Mouse (Mus musculus) gastrocnemius, adult 18-20 months (tissue): ENCODE measurements at regions not wholly inside any gene's neighbourhood (a gene's known extent, or its start where the extent isn't known, plus 50 kb on each side); places are given as distances from the start of the nearest gene placed in this dataset.

Experiments used
- DNase-seq: peaks from one replicate; pipeline ENCODE4 v3.0.0; 2021; ENCODE audit warnings: low spot score

DNA sequence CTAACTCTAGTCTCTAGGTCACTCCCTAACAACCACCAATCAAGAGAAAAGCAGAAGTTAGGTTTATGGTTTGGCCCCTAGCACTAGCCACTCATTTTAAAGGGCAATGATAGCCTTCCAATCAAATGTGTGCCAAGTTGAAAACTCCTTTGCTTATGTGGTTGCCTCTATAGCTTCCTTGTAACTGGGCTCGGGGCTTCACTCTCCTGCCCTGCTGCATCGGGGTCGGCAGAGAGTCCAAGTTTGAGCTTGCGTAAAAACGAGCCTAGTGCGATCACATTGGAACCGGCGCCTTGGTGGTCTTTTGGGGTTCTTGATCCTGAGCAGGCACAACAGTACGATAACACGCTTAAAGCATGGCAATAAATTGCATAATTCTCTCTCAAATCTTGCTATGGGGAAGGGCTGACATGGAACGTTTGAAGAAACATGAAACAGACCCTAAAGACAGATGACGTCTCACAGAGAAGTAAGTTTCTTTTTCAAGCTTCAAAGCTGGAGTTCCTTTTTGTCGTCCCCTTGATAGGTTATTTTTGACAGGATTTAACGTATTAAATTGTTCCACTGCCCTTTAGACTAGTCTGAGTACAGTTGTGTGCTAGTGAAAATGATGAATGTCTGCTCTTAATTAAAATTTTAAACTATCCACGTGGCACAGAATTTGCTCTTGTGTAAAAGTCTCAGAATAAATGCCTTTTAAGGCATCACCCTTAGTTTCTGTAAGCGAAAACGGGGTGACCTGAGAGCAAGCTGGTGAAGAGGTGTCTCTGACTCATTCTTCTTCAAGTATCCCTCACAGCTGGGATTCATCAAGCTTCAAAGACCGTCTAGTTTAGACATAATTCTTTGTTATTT lies 52.0 kb downstream of the 4930426L09Rik start:
- DNase-seq: no peak

DNA sequence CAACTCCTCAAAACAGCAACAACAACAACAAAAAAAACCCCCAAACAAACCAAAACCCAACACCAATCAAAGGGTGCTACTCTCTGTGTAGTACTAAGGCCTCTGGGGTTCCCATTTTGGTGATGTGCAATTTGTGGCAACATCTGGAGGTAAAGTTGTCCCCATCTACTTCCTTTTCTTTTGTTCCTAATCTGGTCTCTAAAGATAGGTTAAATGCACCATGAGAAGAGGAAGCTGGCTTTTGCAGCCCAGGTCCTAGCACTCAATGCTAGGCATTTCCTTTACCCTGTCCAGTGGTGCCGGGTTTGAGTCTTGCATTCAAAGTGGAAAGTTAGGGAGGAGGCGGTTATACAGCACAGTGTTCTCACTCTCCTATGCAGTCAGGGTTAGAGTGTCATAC lies 57.4 kb downstream of the 4930426L09Rik start:
- no peak for DNase-seq

DNA sequence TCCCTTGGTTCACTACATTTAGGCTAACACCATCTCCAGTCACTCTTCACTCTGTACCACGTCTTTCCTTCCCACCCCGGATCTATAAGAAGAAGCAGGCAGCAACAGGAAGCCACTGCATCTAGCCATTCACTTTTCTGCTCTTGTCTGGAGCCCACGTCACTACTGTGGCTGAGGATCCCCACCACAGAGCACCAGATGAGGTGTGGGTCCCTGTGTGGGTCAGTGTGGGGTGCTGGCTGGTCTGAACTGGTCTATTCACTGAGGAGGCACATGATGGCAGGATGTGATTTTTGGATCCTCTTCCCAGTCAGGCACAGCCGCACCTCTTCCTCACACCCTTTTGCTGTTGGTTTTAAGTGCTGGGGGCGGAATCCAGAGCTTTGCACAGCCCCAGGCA lies 59.7 kb downstream of the 4930426L09Rik start:
- DNase-seq: no peak

DNA sequence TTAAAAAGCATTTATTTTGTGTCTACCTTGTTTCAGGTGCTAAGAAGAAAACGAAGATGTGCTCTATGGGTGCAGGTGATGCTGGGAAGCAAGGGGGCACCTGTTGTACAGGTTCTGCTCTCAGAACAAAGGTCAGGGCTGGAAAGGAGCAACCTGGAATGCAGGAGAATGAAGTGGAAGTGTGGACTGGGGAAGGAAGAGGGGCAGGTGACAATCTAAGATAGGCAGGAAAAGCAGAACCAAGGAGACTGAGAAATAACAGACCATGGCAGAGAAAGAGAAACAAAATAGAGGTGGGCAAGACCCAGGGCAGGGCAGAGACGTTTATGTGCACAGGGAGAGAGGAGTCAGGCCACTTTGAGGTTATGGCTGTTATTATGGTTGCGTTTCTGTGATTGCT lies 60.6 kb downstream of the 4930426L09Rik start:
- DNase-seq: no peak

DNA sequence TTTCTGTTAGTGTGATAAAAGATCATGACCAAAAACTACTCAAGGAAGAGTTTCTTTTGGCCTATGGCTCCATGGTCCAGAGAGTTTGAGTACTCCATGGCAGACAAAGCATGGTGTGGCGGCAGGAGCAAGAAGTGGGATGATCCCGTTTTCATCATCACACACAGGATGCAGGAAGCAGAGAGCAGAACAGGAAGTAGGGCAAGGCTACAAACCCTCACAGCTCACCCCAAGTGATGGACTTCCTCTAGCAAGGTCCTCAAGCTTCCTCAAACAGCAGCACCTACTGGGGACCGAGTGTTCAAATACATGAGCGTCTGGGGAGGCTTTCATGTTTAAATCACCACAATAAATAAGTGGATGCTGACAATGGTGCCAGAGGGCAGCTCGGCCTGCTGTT lies 61.1 kb downstream of the 4930426L09Rik start:
- no peak for DNase-seq

DNA sequence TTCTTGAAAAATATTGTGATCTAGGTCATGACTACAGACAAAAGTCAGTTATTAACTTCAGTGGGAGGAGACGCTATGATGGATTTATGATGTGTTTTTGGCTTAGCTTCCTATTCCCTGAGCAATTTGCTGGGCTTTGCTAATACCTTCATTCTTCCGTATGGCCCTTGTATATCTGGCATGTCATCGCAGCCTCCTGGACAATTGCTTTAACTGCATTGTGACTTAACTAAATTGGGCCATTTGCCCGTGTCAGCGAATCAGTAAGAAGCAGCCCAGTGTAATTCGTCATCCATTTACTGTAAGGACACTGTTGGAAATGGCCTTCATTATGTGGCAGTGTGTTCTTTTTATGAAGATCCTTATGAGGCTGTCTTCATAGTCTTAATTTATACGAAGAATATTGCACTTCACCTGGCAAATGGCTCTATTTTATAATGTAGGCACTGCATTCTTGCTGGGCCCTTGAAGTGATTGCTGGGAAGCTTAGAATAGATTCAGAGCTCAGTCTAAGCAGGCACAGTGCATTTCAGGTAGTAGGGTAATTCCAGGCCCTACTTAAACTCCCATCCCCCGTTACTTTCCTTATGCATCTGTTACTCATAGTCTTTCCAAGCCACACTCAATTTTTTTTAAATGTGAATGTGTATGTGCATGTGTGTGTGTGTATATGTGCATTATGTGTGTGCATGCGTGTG lies 62.2 kb downstream of the 4930426L09Rik start:
- no peak for DNase-seq

DNA sequence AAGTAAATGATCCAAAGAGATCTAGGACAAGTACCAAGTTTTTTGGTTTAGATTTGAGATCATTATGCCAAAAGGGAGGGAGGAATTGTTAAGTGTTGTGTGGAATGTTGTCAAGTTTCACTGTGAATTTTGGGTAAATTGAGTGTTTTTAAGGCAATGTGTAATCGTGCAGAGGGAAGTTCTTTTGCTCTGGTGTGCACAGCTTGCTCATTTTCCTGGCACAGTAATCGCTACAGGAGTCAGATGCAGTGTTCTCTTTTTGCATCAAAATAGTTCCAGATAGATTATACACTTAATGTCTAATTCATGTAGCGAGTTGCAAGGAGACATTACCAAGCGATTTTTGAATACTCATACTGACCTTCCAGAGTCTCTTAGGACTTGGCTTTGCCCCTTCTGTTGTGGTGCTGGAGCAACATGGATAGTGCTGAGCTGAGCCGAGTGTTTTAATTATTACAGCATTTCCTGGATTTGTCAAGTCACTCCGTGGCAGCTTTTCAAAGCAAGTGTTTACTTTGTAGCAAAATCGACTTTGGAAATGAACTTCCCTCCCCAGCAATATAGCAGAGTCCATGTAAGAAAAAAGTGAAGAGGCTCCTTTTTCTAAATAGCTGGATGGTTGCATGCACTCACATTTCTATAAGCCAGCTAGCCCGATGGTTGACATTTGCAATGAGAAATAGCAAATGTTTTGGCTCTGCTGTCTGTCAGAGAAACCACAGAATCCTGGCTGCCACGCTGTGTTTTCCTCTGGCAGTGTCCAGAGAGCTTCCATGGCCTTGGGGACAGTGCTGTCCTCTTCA lies 66.6 kb downstream of the 4930426L09Rik start:
- peak; percentile 9 for DNase-seq

DNA sequence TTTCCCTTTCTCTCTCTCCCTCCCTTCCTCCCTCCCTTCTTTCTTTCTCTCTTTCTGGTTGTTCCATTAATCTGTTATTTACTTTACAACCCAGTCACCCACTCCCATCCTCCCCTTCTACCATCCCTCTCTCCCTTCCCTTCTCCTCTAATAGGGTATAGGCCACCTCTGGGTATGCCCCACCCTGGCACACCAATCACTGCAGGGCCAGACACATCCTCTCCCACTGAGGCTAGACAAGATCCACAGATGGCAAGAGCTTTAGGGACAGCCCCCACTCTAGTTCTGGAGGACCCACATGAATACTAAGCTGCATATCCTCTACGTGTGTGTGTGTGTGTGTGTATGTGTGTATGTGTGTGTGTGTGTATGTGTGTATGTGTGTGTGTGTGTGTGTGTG lies 67.4 kb downstream of the 4930426L09Rik start:
- DNase-seq: no peak

DNA sequence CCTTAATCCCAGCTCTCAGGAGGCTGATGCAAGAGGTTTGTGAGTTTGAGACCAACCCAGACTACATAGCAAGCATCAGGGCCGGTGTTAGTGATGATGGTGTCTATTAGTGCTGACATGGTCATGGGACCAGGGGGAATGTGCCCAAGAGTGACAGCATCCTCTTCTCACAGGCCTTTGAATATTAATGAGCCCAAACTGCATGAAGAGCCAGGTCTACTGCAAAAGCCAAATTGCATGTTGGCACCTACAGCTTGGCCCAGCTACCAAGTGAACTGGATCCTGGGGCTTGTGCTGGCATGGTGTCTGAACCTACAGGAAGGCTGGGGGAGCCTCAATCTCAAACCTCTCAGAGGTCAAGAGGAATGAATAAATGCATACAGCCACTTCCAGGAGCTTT lies 70.0 kb downstream of the 4930426L09Rik start:
- DNase-seq: no peak

DNA sequence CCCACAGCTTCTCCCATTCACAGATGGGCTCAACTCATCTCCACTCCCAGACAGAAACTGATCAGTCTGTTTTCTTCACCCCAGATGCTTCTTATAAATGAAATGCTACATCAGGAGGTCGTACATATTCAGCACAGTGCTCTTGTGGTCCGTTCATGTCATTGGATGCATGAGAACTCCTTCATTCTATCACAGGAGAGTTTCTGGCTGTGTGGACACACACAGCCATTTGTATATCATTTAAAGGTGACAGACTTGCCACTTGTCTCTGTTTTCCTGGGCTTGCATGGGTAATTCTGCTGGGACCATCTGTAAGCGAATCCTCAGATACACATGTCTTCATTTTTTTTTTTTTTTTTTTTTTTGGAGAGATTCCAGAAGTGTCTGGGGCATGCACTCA lies 85.7 kb downstream of the 4930426L09Rik start:
- no peak for DNase-seq

DNA sequence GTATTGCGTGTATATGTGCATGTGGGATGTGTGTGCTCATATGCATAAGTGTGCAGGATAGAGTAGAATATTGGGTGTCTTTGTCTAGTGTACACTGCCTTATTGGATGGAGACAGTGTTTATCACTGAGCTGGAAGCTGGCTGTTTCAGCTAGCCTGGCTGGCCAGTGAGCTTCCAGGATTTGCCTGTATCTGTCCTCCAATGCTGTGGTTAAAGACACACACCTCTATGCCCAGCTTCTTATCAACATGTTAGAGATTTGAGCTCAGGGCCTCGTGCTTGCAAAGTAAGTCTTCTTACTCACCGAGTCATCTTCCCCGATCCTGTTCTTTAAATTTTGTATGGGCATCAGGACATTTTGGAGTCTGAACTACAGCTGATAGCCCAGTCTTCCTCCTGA lies 87.0 kb downstream of the 4930426L09Rik start:
- no peak for DNase-seq

DNA sequence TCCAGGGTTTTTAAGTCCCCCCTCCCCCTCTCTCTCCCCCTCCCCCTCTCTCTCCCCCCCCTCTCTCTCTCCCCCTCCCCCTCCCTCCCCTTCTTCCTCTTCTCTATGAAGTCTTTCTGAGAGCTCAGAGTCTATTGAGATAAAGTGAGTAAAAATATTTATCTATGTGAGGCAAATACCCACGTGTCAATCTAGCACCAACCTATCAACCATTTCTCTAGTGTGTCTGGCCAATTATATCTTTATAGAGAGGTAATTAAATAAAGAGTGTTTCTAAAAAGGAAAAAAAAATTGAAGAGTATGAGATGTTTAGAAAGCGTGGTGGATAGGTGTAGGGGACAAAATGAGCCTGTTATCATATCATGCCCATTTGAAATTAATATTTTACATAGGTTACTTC lies 88.0 kb downstream of the 4930426L09Rik start:
- no peak for DNase-seq

DNA sequence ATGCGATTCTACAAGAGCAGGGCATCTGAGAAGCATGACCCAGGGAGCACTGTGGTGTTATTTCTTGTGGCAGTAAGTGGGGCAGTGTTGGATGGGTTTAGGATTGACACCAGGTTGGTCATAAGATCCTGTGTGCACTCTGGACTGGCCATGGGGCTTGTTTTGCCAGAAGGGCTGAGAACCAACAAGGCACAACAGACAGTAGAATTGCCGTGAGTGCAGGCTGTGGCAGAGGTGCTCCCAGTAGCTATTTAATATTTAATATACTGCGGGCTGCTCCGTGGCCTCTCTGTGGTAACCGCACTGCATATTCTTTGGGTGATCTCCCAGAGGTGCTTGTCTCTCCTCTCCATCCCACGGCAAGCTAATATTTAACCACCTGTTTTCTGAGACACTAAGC lies 88.5 kb downstream of the 4930426L09Rik start:
- peak; percentile 14 for DNase-seq

DNA sequence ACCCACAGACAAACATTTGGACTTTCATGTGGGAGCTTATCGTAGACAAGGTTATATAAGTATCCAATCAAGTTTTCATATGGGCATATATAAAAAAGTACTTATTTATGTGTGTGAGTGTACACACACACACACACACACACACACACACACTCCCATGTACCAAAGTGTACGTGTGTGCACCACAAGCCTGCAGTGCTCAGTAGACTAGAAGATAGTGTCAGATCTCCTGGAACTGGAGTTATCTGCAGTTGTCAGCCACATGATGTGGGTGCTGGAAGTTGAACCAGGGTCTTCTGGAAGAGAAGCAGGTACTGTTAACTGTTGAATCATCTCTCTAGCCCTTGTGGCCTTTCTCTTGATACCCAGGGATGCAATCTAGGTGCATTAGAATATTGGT lies 99.7 kb upstream of the Armc3 start:
- no peak for DNase-seq

DNA sequence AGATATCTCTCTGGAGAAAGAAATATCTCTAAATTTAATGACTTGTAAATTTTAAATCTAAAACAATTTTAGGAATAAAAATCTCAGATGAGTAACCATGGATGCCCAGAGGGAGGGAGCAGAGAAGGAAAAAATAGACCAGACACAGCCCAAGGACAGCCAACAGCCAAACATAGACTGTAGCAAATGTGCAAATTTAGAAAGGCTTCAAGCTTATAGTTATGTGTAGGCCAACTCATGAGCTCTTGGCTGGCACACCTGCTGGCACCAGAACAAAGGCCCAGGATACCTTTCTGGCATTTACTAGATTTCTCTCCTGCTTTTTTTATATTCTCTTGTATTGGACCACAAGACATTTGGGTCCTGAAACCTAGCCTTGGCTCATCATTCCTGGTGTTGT lies 90.3 kb upstream of the Armc3 start:
- DNase-seq: no peak

DNA sequence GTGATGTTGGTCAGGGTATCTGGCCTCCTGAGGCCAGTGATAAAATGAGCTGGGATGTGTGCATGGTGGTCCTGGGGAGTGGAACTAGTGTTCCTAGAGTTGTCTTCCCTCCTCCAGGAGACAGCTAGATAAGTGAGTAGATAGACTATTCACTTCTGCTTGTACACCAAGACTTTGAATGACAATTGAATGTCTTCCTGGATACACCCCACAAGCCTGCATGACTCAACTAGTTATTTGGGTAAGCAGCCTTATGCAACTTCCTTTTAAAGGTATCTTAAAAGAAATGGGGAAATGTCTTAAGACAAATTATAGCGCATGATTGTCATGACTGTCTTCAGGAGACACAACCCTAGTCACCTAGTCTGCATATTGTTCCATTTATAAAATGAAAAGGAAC lies 79.2 kb upstream of the Armc3 start:
- no peak for DNase-seq

DNA sequence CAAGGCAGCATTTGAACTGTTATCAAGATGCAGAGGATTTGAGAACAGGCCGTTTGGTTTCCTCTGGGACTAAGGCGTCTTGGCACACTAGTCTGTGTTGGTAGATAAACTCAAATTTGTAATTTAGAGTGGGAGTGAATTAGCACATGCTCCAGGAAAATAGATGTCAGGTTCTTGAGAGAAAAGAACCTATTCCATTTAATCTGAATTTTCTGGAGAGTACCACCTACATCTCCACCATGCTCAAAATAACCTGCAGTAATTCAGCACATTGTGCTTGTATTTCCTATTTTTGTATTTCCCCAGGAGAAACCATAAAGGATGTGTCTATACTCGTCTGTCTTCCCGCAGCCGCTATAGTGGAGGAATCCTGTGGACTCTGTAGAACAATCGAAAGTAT lies 66.2 kb upstream of the Armc3 start:
- DNase-seq: no peak

DNA sequence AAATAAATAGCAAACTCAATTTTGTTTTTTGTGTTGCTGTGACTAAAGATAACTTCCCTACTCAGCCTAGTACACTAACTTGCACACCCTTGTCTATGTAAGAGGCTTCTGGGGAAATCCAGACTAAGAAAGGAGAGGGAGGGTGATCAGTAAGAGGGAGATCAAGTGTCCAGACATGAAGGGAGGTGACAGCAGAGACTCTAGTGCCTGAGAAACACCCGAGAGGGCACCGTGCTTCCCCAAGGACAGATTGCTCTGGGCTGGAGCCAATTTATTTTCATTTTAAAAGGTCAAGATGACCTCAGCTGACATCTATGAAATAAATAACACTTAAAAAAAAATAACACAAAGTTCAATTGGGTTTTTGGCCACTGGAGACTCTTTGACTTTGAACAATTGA lies 56.5 kb upstream of the Armc3 start:
- DNase-seq: no peak

DNA sequence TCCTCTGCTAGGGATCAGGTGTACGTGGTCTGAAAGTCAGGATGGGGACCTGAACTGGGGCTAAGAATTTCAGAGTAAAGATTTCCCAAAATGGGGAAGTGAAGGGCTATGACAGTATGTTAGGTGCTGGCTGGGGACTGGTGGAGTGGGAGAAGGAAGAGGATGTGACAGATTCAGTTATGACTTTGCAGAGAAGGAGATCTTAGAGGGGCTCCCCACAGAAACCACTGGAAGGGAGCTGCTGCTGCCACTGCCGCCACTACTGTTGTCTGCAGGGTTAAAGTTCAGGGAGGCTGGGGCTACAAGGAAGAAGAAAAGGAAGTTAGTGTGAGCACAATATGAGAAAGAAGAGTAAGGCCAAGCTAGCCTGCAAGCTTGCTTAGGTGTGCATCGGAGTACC lies 53.7 kb upstream of the Armc3 start:
- no peak for DNase-seq

DNA sequence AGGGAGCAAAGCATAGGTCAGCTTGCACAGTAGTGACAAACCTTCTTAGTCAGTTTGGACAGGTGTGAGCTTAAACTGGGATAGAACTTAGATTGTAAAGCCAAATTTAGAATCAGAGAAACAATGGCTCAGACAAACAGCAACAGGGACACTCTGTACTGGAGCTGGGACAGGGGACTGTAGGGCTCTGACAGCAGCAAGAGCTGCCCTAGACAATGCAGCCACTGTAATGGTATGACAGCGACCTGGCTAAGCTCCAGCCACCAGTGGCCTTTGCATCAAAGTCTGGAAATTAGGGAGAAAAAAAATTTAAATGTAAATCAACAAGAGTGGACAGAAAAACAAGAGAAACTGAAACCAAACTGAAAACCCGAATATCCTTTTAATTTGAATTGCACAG lies 53.2 kb upstream of the Armc3 start:
- DNase-seq: no peak

DNA sequence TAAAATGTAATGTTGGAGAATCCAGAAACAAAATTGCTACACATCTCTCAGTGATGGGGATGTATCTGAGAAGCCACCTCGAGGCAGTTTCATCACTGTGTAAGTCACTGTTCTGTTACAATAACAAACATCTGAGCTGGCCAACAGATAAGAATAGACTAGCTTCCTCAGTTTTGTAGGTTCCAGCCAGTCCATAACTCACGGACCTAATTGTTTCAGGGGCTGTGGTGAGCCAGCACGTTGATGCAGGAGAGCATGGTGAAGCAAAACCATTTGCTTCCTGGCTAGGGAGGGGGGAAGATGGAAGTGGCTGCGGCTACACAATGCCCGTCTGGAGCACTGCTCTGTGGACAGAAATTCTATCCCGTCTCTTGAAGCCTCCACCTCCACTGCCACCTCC lies 52.8 kb upstream of the Armc3 start:
- no peak for DNase-seq

DNA sequence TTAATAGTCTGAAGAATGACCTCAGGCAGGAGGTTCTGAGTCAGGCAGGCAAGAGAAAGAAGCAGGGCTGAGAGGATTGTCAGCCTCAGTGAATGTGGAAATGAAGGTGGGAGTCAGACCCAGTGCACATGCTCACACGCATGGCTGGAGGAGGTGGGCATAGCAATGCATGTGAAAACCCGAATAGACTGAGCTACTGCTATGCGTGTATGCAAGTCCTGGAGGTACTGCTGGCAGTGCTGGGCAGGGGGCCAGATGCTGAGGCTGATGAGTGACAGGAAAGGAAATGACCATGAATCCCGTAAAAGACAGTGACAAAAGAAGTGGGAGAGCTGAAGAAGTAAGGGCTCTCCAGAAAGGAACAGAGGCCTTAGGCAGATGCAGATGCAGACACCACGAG lies 50.3 kb upstream of the Armc3 start:
- DNase-seq: no peak
